ENCODE assay signal across 21 mouse cellular contexts in genomic region chr15:26688472-26689104, GRCm38 (mm10).
DNase-seq lines count a peak whose midpoint lies in the region; ATAC-seq and TF ChIP-seq lines count a peak whose summit lies in the region.
"Had no signal": no experiment of that assay in that cellular context is flagged by ENCODE, and none has a peak within 500 bp of the region (broad histone marks: within the 10 kb centered on the region; RNA-seq: fewer than 3 reads in every experiment).

No protein-coding gene starts in this region.

- no peaks in the 10 kb centered on the region for H3K27me3 ChIP-seq in midbrain, embryonic 14.5 days (ENCODE audit: control insufficient read depth, insufficient read depth, low read length)
- H3K27me3 ChIP-seq in midbrain, embryonic 16.5 days (ENCODE audit: control insufficient read depth, insufficient read depth, low read depth, low read length), result no peaks in the 10 kb centered on the region
- H3K27me3 ChIP-seq in hindbrain, embryonic 12.5 days, result no peaks in the 10 kb centered on the region
- no peaks in the 10 kb centered on the region for H3K27me3 ChIP-seq in hindbrain, embryonic 14.5 days (ENCODE audit: control insufficient read depth, insufficient read depth, low read length)
- no peaks in the 10 kb centered on the region for H3K27me3 ChIP-seq in midbrain, postnatal 0 days (ENCODE audit: insufficient read depth, low read length)
- H3K27me3 ChIP-seq in embryonic facial prominence, embryonic 10.5 days (replicated peaks; ENCODE audit: low read depth, poor library complexity, severe bottlenecking), result no peaks in the 10 kb centered on the region
- H3K27me3 ChIP-seq: embryonic facial prominence, embryonic 12.5 days; forebrain, embryonic 15.5 days; heart, embryonic 15.5 days had no signal

- H3K9ac ChIP-seq in midbrain, embryonic 14.5 days (replicated peaks; ENCODE audit: low read length), result no peak overlapping the region
- no peak overlapping the region for H3K9ac ChIP-seq in midbrain, embryonic 16.5 days (ENCODE audit: low read depth, low read length)
- no peak overlapping the region for H3K9ac ChIP-seq in hindbrain, embryonic 12.5 days
- no peak overlapping the region for H3K9ac ChIP-seq in hindbrain, embryonic 14.5 days
- H3K9ac ChIP-seq in midbrain, postnatal 0 days (replicated peaks; ENCODE audit: low read length, poor library complexity, severe bottlenecking), result no peak overlapping the region
- H3K9ac ChIP-seq: embryonic facial prominence, embryonic 12.5 days; forebrain, embryonic 15.5 days; heart, embryonic 15.5 days had no signal

- no peak overlapping the region for H3K4me2 ChIP-seq in midbrain, embryonic 14.5 days (ENCODE audit: low read length)
- H3K4me2 ChIP-seq in midbrain, embryonic 16.5 days (ENCODE audit: low read length), result no peak overlapping the region
- no peak overlapping the region for H3K4me2 ChIP-seq in hindbrain, embryonic 12.5 days (replicated peaks)
- no peak overlapping the region for H3K4me2 ChIP-seq in hindbrain, embryonic 14.5 days (replicated peaks)
- H3K4me2 ChIP-seq in midbrain, postnatal 0 days (ENCODE audit: low read depth, low read length, poor library complexity, severe bottlenecking), result no peak overlapping the region
- H3K4me2 ChIP-seq: embryonic facial prominence, embryonic 12.5 days; forebrain, embryonic 15.5 days; heart, embryonic 11.5 days; heart, embryonic 15.5 days had no signal

- DNase-seq in midbrain, embryonic 14.5 days, result peak; percentile 39
- peak; percentile 34 for DNase-seq in hindbrain, embryonic 14.5 days (ENCODE audit: low spot score)
- DNase-seq in midbrain, postnatal 0 days (ENCODE audit: low spot score), result peak; percentile 25
- DNase-seq in lung, postnatal 25 days (ENCODE audit: low spot score), result no peak
- no peak for DNase-seq in layer of hippocampus, postnatal 14 days (ENCODE audit: low spot score in 2 of 2)
- DNase-seq in embryonic facial prominence, embryonic 10.5 days (ENCODE audit: low spot score), result no peak
- DNase-seq: adrenal gland, adult 2 months; adrenal gland, postnatal 36 days; cerebellum, adult 11 months; cerebellum, adult 8-10 months; cerebellum, postnatal 14 days; embryo, embryonic 11 days; gastrocnemius, postnatal 36 days; heart, adult 18-20 months; heart, postnatal 14 days had no signal

- H3K36me3 ChIP-seq in midbrain, embryonic 14.5 days (ENCODE audit: control insufficient read depth, insufficient read depth, low read length), result no peaks in the 10 kb centered on the region
- no peaks in the 10 kb centered on the region for H3K36me3 ChIP-seq in midbrain, embryonic 16.5 days (ENCODE audit: control insufficient read depth, insufficient read depth, low read length)
- H3K36me3 ChIP-seq in hindbrain, embryonic 12.5 days, result no peaks in the 10 kb centered on the region
- H3K36me3 ChIP-seq in hindbrain, embryonic 14.5 days (replicated peaks; ENCODE audit: control insufficient read depth, insufficient read depth), result no peaks in the 10 kb centered on the region
- no peaks in the 10 kb centered on the region for H3K36me3 ChIP-seq in midbrain, postnatal 0 days (ENCODE audit: insufficient read depth, low read length)
- H3K36me3 ChIP-seq in embryonic facial prominence, embryonic 10.5 days (replicated peaks), result no peaks in the 10 kb centered on the region
- H3K36me3 ChIP-seq: embryonic facial prominence, embryonic 12.5 days; forebrain, embryonic 15.5 days; heart, embryonic 15.5 days had no signal

- H3K4me3 ChIP-seq in midbrain, embryonic 14.5 days (replicated peaks; ENCODE audit: low read depth, low read length), result no peak overlapping the region
- no peak overlapping the region for H3K4me3 ChIP-seq in midbrain, embryonic 16.5 days (ENCODE audit: low read depth, low read length)
- no peak overlapping the region for H3K4me3 ChIP-seq in hindbrain, embryonic 12.5 days
- no peak overlapping the region for H3K4me3 ChIP-seq in hindbrain, embryonic 14.5 days (replicated peaks; ENCODE audit: low read length)
- no peak overlapping the region for H3K4me3 ChIP-seq in midbrain, postnatal 0 days (ENCODE audit: low read depth, low read length)
- H3K4me3 ChIP-seq in embryonic facial prominence, embryonic 10.5 days, result no peak overlapping the region
- H3K4me3 ChIP-seq: embryonic facial prominence, embryonic 12.5 days; forebrain, embryonic 15.5 days; heart, embryonic 15.5 days had no signal

- ATAC-seq in midbrain, embryonic 14.5 days (ENCODE audit: low FRiP score, low TSS enrichment), result no peak
- ATAC-seq in midbrain, embryonic 16.5 days, result no peak
- peak; percentile 63 for ATAC-seq in hindbrain, embryonic 12.5 days (ENCODE audit: low FRiP score)
- peak; percentile 62; the same call in 1 of the 2 replicates for ATAC-seq in hindbrain, embryonic 14.5 days (ENCODE audit: low FRiP score)
- no peak for ATAC-seq in midbrain, postnatal 0 days (ENCODE audit: low FRiP score)
- ATAC-seq: forebrain, embryonic 15.5 days had no signal

- TF ChIP-seq CTCF in midbrain, postnatal 0 days (IDR thresholded peaks at IDR 0.05), result no peak

- H3K9me3 ChIP-seq in midbrain, embryonic 14.5 days (ENCODE audit: control insufficient read depth, low read length), result no peaks in the 10 kb centered on the region
- no peaks in the 10 kb centered on the region for H3K9me3 ChIP-seq in midbrain, embryonic 16.5 days (replicated peaks; ENCODE audit: control insufficient read depth, low read length, poor library complexity, severe bottlenecking)
- H3K9me3 ChIP-seq in hindbrain, embryonic 12.5 days (replicated peaks), result no peaks in the 10 kb centered on the region
- H3K9me3 ChIP-seq in hindbrain, embryonic 14.5 days (ENCODE audit: control insufficient read depth, low read length), result no peaks in the 10 kb centered on the region
- no peaks in the 10 kb centered on the region for H3K9me3 ChIP-seq in midbrain, postnatal 0 days (ENCODE audit: low read length)
- no peaks in the 10 kb centered on the region for H3K9me3 ChIP-seq in embryonic facial prominence, embryonic 10.5 days
- H3K9me3 ChIP-seq: embryonic facial prominence, embryonic 12.5 days; forebrain, embryonic 15.5 days; heart, embryonic 15.5 days had no signal

- H3K4me1 ChIP-seq in midbrain, embryonic 14.5 days (ENCODE audit: control insufficient read depth, insufficient read depth, low read length), result peaks cover 2% of the 10 kb centered on the region; the same call in 1 of the 2 replicates
- H3K4me1 ChIP-seq in midbrain, embryonic 16.5 days (ENCODE audit: control insufficient read depth, insufficient read depth, low read length), result peaks cover 10% of the 10 kb centered on the region
- 0 out of 2 replicates have a peak, but pooled peaks cover 5% of the 10 kb centered on the region for H3K4me1 ChIP-seq in hindbrain, embryonic 12.5 days
- peaks cover 23% of the 10 kb centered on the region for H3K4me1 ChIP-seq in hindbrain, embryonic 14.5 days (replicated peaks; ENCODE audit: control insufficient read depth, insufficient read depth, low read length)
- no peaks in the 10 kb centered on the region; the same call in 1 of the 2 replicates for H3K4me1 ChIP-seq in midbrain, postnatal 0 days (ENCODE audit: insufficient read depth, low read length)
- H3K4me1 ChIP-seq in embryonic facial prominence, embryonic 10.5 days, result no peaks in the 10 kb centered on the region
- H3K4me1 ChIP-seq: heart, embryonic 15.5 days had no signal

- H3K27ac ChIP-seq in midbrain, embryonic 14.5 days (replicated peaks; ENCODE audit: low read depth, low read length), result 0 out of 2 replicates have a peak overlapping the region, but pooled peaks have one; percentile 22
- no peak overlapping the region; the same call in 1 of the 2 replicates for H3K27ac ChIP-seq in midbrain, embryonic 16.5 days (ENCODE audit: low read length)
- peak overlapping the region; percentile 41; the same call in 1 of the 2 replicates for H3K27ac ChIP-seq in hindbrain, embryonic 12.5 days
- H3K27ac ChIP-seq in hindbrain, embryonic 14.5 days, result peak overlapping the region; percentile 75
- no peak overlapping the region for H3K27ac ChIP-seq in midbrain, postnatal 0 days (ENCODE audit: low read depth, low read length)
- no peak overlapping the region for H3K27ac ChIP-seq in embryonic facial prominence, embryonic 10.5 days (replicated peaks)
- H3K27ac ChIP-seq: embryonic facial prominence, embryonic 12.5 days; forebrain, embryonic 15.5 days; heart, embryonic 15.5 days had no signal

- WGBS in midbrain, embryonic 14.5 days, result 54% methylated on average over 10 of the region's 10 CpGs
- WGBS in midbrain, embryonic 16.5 days, result 59% methylated on average over 10 of the region's 10 CpGs
- 68% methylated on average over 10 of the region's 10 CpGs for WGBS in hindbrain, embryonic 12.5 days
- WGBS in hindbrain, embryonic 14.5 days, result 46% methylated on average over 10 of the region's 10 CpGs
- 55% methylated on average over 10 of the region's 10 CpGs for WGBS in midbrain, postnatal 0 days
- 82% methylated on average over 10 of the region's 10 CpGs for WGBS in embryonic facial prominence, embryonic 10.5 days

Comparison
In these comparisons a context has a peak if more than half of its experiments do, and no peak if none do; other contexts are left out.
1. H3K27ac ChIP-seq: peak in midbrain, embryonic 14.5 days (single experiment), hindbrain, embryonic 12.5 days (single experiment) and hindbrain, embryonic 14.5 days (single experiment); none in midbrain, embryonic 16.5 days (single experiment), midbrain, postnatal 0 days (single experiment) and embryonic facial prominence, embryonic 10.5 days (single experiment).
2. ATAC-seq: peak in hindbrain, embryonic 12.5 days (single experiment) and hindbrain, embryonic 14.5 days (single experiment); none in midbrain, embryonic 14.5 days (single experiment), midbrain, embryonic 16.5 days (single experiment) and midbrain, postnatal 0 days (single experiment).
3. DNase-seq: peak in midbrain, embryonic 14.5 days (single experiment), hindbrain, embryonic 14.5 days (single experiment) and midbrain, postnatal 0 days (single experiment); none in lung, postnatal 25 days (single experiment), layer of hippocampus, postnatal 14 days (0 of 2) and embryonic facial prominence, embryonic 10.5 days (single experiment).